Mouse (Mus musculus) brown adipose tissue, adult 24 weeks (tissue): ENCODE results near the gene Tmem181a. TPM values are rescaled to one million over a fixed set of nuclear protein-coding genes. Genes with fewer than 3 reads are reported as not detected.
A peak's percentile ranks its signal among the peaks of the same experiment; 100 is the strongest.
"Not testable (repeated sequence)": the region's sequence is repeated elsewhere in the genome, so short reads cannot be mapped to it uniquely, and the experiment has no call there.

Experiments used
- H3K27ac ChIP-seq: fragments of 200-500 bp; replicated peaks from 2 replicates; pipeline ENCODE4 v1.5.1; 2012; ENCODE audit warnings: low read depth, mild to moderate bottlenecking, low read length
- H3K4me1 ChIP-seq: fragments of 200-500 bp; 2 replicates; pipeline ENCODE4 v1.6.1; 2012; ENCODE audit warnings: low read length, mixed read lengths; ENCODE audit not compliant: control insufficient read depth, insufficient read depth, insufficient read length
- H3K4me3 ChIP-seq: fragments of 200-500 bp; 2 replicates; pipeline ENCODE4 v1.5.1; 2012; ENCODE audit warnings: low read depth, mild to moderate bottlenecking, low read length, moderate library complexity; ENCODE audit not compliant: insufficient read depth
- polyA plus RNA-seq: library from polyadenylated mRNA; stranded (reverse); fragments of >200 nt; gene quantifications from 2 replicates; pipeline ENCODE4 v1.2.4, GENCODE M21; 2012; ENCODE audit not compliant: missing spikeins, insufficient read depth, insufficient read length

Gene Tmem181a
- polyA plus RNA-seq, result 4.2 and 4.6 TPM in 2 replicates

DNA sequence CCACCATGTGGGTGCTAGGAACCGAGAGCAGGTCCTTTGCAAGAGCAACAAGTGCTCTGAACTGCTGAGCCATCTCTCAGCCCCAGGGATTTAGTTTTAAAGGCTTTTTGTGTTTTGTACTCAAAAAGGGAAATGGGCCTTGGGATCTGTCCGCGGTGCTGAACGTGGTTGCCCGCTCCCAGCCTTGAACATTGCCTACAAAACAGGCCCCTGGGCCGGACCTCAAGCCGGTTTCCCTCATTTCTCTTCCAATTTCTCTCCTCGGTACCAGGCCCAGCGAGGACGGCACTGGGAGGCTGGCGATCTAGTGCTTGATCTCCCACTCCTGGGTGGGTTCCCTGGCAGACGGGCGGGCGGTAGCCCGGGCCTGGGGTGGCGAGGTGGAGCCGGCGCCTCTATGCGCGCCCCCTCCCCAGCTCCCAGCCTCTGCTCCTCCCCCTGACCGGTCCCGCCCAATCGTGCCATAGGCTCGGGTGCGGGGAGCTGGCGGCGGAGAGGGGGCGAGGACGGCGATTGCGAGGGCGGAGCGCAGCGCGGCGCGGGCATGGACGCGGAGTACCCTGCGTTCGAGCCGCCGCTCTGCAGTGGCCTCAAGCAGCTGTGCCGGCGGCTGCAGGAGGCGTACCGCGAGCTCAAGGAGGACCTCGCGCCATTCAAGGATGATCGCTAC lies at the start of gene Tmem181a:
Gene Tmem181a (plus strand): TSS at position 461 of the 670 bp plus-strand sequence.
- H3K4me3 ChIP-seq, H3K27ac ChIP-seq, H3K4me1 ChIP-seq: not testable (repeated sequence)

DNA sequence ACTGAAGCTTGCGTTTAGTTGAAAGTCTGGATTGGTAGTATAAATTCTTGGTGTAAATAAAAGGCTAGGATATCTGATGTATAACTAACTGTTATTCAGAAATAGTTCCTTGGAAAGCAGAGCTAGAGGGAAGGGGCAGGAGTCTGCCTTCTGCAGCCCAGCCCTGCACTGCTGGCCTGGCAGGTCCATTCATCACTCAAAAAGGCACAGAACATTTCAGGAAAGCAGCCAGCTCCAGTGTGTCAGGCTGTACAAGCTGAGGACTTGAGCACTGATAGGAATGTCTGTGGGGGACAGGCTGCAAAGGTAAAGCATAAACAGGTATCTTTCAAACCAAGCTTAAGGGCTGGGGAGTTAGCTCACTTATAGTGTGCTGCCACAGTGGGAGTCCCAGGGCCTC lies 44.9 kb upstream of the Tmem181a start:
- Histone ChIP-seq H3K27ac (no peak overlapping the region), H3K4me1 (no peaks in the 10 kb centered on the region), H3K4me3 (no peak overlapping the region)

DNA sequence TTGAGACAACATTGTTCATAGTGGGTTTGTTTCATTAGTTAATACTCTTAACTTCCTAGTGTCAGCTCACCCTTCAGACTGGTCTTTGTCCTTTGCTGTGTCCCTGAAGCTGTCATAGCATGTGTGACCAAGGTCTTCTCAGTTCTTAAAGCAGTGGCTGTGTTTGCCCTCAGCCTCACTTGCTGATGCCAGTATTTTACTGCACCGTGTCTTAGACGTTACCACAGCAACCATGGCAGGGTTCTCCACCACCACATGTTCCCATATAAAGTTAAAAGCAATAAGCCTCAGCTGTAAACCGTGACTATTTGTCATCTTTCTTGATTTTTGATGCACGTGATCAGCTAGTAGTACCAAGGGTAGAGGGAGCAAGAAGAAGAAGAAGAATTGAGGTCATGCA lies 41.0 kb upstream of the Tmem181a start:
- no peak overlapping the region for H3K4me3 ChIP-seq
- no peaks in the 10 kb centered on the region for H3K4me1 ChIP-seq
- H3K27ac ChIP-seq, result no peak overlapping the region

DNA sequence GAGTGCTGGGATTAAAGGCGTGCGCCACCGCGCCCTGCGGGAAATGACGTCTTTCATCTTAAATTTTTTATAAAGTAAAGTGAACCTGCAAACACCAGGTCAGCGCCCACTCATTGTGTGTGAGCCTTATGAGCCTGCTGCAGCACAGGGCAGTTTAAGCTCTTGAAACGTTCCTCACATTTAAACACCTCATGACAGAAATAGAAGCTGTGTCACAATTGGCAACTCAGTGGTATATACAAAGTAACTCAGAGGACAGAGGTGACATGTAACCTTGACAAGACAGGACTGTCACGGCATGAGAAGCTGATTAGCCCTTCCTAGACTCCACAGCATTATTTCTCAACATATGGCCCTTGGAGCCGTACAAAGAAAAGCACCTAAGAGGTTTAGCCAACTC lies 40.1 kb upstream of the Tmem181a start:
- H3K4me1 ChIP-seq, result no peaks in the 10 kb centered on the region
- no peak overlapping the region for H3K4me3 ChIP-seq
- H3K27ac ChIP-seq, result no peak overlapping the region

DNA sequence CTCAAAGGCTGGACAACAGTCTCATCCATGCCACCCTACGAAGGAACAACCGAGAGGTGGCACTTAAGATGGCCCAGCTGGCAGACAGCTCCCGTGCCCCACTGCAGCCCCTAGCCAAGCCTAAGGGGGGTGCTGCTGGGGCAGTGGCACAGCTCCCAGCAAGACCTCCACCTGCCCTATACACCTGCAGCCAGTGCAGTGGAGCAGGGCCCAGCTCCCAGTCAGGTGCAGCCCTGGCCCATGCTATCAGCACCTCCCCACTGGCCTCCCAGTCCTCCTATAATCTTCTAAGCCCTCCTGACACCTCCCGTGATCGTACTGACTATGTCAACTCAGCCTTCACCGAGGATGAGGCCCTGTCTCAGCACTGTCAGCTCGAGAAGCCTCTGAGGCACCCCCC lies 24.0 kb upstream of the Tmem181a start:
- not testable (repeated sequence) for H3K4me3 ChIP-seq, H3K27ac ChIP-seq, H3K4me1 ChIP-seq

DNA sequence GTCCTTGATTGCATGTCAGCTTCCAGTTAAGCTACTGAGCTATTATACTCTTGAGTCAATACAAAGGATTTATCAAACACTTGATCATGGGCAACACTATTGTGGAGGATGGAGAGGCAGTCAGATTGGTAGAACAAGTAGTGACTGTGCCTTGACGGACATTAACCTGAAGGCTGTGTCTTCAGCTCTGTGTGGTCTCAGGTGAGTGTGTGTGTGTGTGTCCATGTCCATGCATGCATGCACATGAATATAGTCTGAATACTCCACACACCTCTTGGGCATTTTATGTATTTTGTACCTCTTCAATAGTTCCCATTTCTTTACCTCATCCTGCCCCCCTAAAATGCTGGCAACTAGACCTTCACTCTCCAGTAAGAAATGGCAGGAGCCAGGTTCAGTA lies 5.4 kb upstream of the Tmem181a start:
- H3K27ac ChIP-seq, H3K4me1 ChIP-seq, H3K4me3 ChIP-seq: not testable (repeated sequence)

DNA sequence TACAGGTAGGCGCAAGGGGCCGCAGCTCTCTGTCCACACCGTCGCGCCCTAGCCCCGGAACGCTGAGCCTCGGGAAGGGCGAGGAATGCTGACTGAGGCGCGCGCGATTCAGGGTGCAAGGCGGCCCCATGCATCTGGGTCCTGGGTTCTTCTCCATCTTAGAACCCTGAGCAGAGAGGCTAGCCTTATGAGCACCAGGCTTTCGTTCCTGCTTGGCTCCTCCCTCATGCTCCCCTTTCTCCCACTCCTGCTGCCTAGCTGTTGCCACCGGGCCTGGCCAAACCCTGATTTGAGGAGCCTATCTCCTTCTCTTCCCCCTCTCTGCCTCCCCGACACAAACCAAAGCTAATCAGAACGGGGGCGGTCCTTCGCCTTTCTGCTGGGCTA lies 403 bp downstream of the Tmem181a start:
- not testable (repeated sequence) for H3K4me3 ChIP-seq, H3K27ac ChIP-seq, H3K4me1 ChIP-seq

DNA sequence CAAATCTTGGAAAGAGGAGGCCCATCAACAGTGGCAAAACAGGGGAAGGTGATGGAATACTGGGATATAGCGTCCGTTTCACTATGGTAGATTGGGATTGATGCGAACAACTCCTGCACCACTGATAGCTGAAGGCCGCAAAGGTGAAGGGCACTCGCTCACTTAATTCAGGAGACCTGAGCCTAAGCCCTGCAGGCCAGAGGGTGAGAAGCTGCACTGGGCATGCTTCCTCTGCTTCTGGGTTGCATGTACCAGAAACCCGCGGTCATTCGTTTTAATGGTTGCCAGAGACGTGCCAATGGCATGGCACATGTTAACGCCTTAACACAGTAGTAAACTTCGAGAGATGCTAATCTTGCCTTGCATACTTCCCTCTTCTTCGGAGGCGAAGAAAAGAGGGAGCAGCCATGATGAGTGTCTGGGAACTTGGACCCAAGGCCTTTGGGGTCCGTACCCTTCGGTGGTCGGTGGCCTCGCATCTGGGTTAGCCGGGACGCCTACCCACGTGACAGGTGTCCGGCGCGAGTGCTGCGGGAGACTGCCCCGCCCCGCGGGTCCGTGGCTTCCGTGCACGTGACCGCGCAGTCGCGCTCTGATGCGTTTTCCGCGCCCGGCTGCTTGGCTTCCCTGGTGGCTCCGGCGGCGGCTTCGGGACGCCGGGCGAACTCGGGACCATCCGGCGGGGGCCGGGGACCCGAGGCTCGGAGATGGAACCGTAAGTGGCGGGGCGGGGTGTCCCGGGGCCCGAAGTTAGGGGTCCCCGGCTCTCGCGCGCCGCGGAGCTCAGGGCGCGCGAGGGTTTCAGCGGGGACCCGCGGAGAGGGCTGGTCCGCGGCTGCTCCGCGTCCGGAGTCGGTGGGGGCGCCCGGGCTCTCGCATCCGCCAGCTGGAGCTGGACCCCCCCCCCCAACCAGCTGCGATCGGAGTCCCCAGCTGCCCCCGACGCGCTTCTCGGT lies 13.5 kb downstream of the Tmem181a start:
- not testable (repeated sequence) for H3K27ac ChIP-seq, H3K4me1 ChIP-seq
- H3K4me3 ChIP-seq, result peak overlapping the region; percentile 57

DNA sequence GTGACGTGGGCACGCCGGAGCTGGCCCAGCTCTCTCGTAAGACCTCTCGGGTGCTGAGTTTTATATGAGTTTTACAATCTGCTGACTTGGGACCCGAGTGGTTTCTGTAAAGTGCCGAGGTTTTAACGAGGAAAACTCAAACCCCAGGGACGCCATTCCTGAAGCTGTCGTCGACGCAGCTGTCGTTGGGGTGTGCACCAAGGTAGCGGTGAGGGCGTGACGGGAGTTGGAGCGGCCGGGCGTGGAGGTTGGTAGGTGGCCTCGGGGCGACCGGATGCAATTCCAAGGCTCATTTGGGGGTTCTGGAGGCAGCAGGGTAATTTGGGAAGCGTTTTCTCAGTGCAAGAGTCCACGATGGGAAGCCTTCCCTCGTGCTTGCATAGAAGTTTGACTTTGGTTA lies 14.2 kb downstream of the Tmem181a start:
- H3K4me3 ChIP-seq, result peak overlapping the region; percentile 57
- not testable (repeated sequence) for H3K4me1 ChIP-seq, H3K27ac ChIP-seq

DNA sequence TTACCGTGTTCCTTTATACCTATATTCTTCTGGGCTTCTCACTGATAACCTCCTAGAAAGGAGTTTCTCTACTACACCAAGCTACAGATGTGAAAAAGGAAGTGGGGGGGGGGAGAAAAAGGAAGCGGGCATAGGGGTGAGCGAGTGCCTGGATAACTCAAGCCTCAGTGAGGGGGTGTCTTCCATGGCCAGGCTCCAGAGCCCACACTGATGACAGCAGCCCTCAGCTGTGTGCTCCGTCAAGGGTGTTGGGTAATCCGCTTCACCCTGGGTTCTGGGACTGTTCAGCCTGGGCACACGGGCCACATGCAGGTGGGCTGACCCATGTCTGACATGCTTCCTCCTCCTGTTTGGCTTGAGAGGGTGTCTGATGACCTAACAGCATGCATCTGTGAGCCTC lies 15.3 kb downstream of the Tmem181a start:
- not testable (repeated sequence) for H3K27ac ChIP-seq, H3K4me1 ChIP-seq, H3K4me3 ChIP-seq

DNA sequence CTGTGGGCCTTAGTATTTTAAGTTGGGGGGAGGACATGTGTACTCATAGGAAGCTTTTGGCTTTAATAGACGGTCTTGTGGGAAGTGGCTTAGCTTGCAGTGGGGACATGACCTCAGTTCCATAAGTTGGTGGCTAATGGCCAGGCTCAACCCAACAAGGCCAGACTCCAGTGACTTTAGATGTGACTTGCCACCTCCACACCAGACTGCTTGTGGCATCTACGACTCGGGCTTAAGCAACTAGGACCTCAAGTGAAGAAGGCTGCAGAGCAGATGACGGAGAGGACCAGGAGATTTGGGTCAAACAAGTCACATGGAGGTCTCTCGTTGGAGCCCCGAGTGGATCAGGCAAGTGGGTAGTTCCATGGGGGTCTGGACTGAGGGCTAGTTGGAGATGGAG lies 18.0 kb downstream of the Tmem181a start:
- H3K27ac ChIP-seq, H3K4me1 ChIP-seq, H3K4me3 ChIP-seq: not testable (repeated sequence)

DNA sequence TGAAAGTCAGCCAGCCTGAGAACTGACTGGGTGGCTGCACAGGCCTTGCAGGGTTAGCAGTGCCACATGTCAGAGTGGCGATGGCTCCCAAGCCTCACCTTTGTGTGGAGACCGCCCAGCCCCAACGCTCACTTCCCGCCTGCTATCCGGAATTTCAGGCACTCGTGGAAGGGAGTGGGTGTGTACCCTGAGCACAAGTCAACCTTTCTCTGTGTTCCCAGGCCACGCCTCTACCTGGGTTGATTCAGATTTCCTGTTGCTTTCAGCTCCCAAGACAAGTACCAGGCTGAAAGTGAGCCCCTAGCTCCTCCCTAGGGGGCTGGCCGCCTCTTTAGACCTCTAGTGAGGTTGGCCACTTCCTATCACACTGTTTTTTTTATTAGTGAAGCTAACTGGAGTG lies 22.5 kb downstream of the Tmem181a start:
- H3K4me1 ChIP-seq, H3K4me3 ChIP-seq: not testable (repeated sequence)

DNA sequence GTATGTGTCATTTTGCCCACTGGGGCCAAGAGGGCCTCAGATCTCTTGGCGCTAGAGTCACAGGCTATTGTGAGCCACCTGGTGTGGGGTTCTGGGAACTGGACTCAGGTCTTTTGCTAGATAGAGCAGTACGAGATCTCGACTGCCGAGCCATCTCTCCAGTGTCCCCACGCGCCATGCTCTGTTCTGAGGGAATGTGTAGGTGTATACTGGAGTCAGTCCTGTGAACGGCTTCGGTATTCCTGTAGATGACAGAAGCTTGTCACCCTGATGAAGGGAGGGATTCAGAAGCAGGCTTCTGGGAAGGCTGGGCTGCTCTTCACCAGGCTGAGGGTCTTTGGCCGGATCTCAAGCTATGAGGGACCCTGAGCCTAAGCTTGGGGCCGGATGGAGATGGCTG lies 23.1 kb downstream of the Tmem181a start:
- not testable (repeated sequence) for H3K27ac ChIP-seq, H3K4me3 ChIP-seq, H3K4me1 ChIP-seq

More for the DNA sequence above, 22.5 kb downstream of the Tmem181a start:
- H3K27ac ChIP-seq, result not testable (repeated sequence)

DNA sequence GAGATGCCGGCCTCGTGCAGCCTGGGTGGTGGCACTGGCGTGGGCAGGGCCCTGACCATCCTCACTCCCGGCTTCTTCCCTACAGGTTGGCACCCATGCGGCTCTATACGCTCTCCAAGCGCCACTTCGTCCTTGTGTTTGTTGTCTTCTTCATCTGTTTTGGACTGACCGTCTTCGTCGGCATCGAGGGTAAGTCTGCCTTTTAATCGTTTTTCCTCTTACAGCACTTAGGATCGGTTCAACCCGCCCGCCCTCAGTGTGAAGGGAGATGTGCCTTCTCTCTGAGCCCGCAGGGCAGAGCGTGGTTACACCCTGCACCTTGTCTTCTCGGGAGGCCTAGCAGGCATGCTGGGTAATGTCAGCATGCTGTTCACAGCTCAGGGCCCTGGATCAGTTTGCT lies 23.9 kb downstream of the Tmem181a start:
- not testable (repeated sequence) for H3K27ac ChIP-seq, H3K4me1 ChIP-seq, H3K4me3 ChIP-seq

DNA sequence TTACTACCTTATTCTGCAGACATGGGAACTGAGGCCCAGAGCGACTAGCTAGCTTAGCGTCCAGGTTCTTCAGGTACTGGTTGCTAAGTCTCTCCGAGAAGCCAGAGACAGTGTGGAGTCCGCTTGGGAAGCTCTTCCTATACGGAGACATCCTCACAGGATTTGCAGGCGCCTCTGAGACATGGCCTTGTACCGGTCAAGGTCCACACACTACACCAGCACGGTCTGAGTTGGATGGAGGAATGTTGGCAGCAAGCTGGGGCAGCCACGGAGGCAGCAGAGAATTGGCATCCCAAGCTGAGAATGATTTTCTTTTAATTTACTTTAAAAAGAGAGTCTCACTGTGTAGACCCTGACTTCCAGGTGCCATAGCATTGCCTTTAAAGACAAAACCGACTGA lies 26.5 kb downstream of the Tmem181a start:
- not testable (repeated sequence) for H3K4me1 ChIP-seq, H3K27ac ChIP-seq, H3K4me3 ChIP-seq

DNA sequence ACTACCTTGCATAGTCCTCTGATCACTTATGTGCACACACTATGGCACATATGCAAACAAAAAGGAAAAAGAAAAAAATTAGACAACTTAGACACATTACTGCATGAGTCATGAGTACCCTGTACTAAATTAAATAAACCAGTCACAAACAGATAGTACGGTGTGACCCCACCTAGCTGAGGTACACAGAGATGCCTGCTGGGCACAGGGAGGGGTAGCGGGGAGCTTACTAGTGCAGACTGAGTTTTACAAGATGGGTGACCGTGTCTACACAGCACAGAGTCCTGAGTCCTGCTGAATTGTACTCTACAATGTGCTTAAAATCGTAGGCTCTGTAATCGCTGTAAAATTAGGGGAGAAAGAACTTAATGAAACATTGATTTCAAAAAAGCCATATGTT lies 29.5 kb downstream of the Tmem181a start:
- not testable (repeated sequence) for H3K27ac ChIP-seq, H3K4me1 ChIP-seq, H3K4me3 ChIP-seq
